Mouse (Mus musculus) stomach, embryonic 15.5 days (tissue): ENCODE results near the gene Olfr775. TPM values are rescaled to one million over a fixed set of nuclear protein-coding genes. Genes with fewer than 3 reads are reported as not detected.

Experiments used
- ATAC-seq: fragments of 200-750 bp; cut with Nextera tagmentation; 2 replicates; pipeline ENCODE4 v1.8.0; 2017; ENCODE audit warnings: low read depth, moderate number of reproducible peaks, moderate TSS enrichment; ENCODE audit not compliant: insufficient read depth, low FRiP score
- H3K27ac ChIP-seq: fragments of 300-500 bp; sonication (generic); 2 replicates; pipeline ENCODE4 v1.5.1; 2015; ENCODE audit warnings: mild to moderate bottlenecking, inconsistent platforms
- H3K27me3 ChIP-seq: fragments of 300-500 bp; sonication (generic); replicated peaks from 2 replicates; pipeline ENCODE4 v1.6.1; 2015; ENCODE audit warnings: inconsistent platforms
- H3K36me3 ChIP-seq: fragments of 300-500 bp; sonication (generic); 2 replicates; pipeline ENCODE4 v1.6.1; 2015; ENCODE audit warnings: inconsistent platforms
- H3K4me1 ChIP-seq: fragments of 300-500 bp; sonication (generic); 2 replicates; pipeline ENCODE4 v1.6.1; 2015; ENCODE audit warnings: inconsistent platforms
- H3K4me2 ChIP-seq: fragments of 300-500 bp; sonication (generic); 2 replicates; pipeline ENCODE4 v1.6.1; 2015; ENCODE audit warnings: mild to moderate bottlenecking, inconsistent platforms
- H3K4me3 ChIP-seq: fragments of 300-500 bp; sonication (generic); replicated peaks from 2 replicates; pipeline ENCODE4 v1.5.1; 2015; ENCODE audit warnings: inconsistent platforms
- H3K9ac ChIP-seq: fragments of 300-500 bp; sonication (generic); 2 replicates; pipeline ENCODE4 v1.6.1; 2015; ENCODE audit warnings: inconsistent platforms
- H3K9me3 ChIP-seq: fragments of 300-500 bp; sonication (generic); 2 replicates; pipeline ENCODE4 v1.6.1; 2016; ENCODE audit warnings: inconsistent platforms
- WGBS: fragments of 180-500 bp; shearing (Covaris S2); methylation state at CpG from one replicate; pipeline ENCODE4 v1.1.7; 2015; 5-methylcytosine and 5-hydroxymethylcytosine counted together
- polyA plus RNA-seq: library from polyadenylated mRNA; unstranded; fragments of >200 nt; fragmentation: Nextera tagmentation; extraction: Ambion mirVana; gene quantifications from 2 replicates; pipeline ENCODE4 v1.2.1, GENCODE M21; 2015

Gene Olfr775
- polyA plus RNA-seq: not detected in 2 replicates

- Histone ChIP-seq H3K27ac (no peak within 1 kb of the TSS), H3K4me3 (no peak within 1 kb of the TSS), H3K9me3 (no peaks in the 10 kb centered on the region), H3K4me2 (no peak within 1 kb of the TSS), H3K36me3 (no peaks in the 10 kb centered on the region), H3K4me1 (no peaks in the 10 kb centered on the region), H3K9ac (no peak within 1 kb of the TSS), H3K27me3 (no peaks in the 10 kb centered on the region)
- ATAC-seq: no peak
- 71% methylated on average over 3 of the region's 3 CpGs for WGBS
These were observed at the start of gene Olfr775 for GRCm38 (mm10) chr10:129248112-129248511. Olfr775 (plus strand) TSS chr10:129248412.

- 69% methylated on average over 1 of the region's 1 CpGs for WGBS
These were observed 17.5 kb upstream of the Olfr775 start for GRCm38 (mm10) chr10:129230737-129231136.

GRCm38 (mm10) chr10:129235904-129236303 lies 12.3 kb upstream of the Olfr775 start, which contains the start of gene Olfr774:
Olfr774 (plus strand) TSS chr10:129236204.
- Histone ChIP-seq H3K4me1 (no peaks in the 10 kb centered on the region), H3K36me3 (no peaks in the 10 kb centered on the region), H3K27ac (no peak within 1 kb of the TSS), H3K9ac (no peak within 1 kb of the TSS), H3K4me3 (no peak within 1 kb of the TSS), H3K4me2 (no peak within 1 kb of the TSS), H3K27me3 (no peaks in the 10 kb centered on the region), H3K9me3 (no peaks in the 10 kb centered on the region)
- no peak for ATAC-seq
- WGBS: 65% methylated on average over 2 of the region's 2 CpGs

More at GRCm38 (mm10) chr10:129230737-129231136, 17.5 kb upstream of the Olfr775 start:
- no peak overlapping the region for H3K4me3 ChIP-seq
- no peaks in the 10 kb centered on the region for H3K4me1 ChIP-seq
- no peak for ATAC-seq
- no peak overlapping the region for H3K4me2 ChIP-seq
- no peaks in the 10 kb centered on the region for H3K27me3 ChIP-seq
- H3K27ac ChIP-seq: no peak overlapping the region
- H3K9ac ChIP-seq: no peak overlapping the region
- no peaks in the 10 kb centered on the region for H3K9me3 ChIP-seq
- no peaks in the 10 kb centered on the region for H3K36me3 ChIP-seq

- no peak within 1 kb of the TSS for H3K4me3 ChIP-seq
- no peak for ATAC-seq
- no peaks in the 10 kb centered on the region for H3K4me1 ChIP-seq
These were observed 10.6 kb downstream of the Olfr775 start, which contains the start of gene Olfr776 for GRCm38 (mm10) chr10:129258827-129259226. Olfr776 (plus strand) TSS chr10:129259127.

GRCm38 (mm10) chr10:129271081-129271535 lies 22.9 kb downstream of the Olfr775 start, which contains the start of gene Olfr777:
Olfr777 (minus strand) TSS chr10:129271485.
- H3K9ac ChIP-seq: no peak within 1 kb of the TSS
- H3K27ac ChIP-seq: no peak within 1 kb of the TSS
- no peaks in the 10 kb centered on the region for H3K9me3 ChIP-seq
- no peak within 1 kb of the TSS for H3K4me3 ChIP-seq
- H3K4me2 ChIP-seq: no peak within 1 kb of the TSS
- no peaks in the 10 kb centered on the region for H3K36me3 ChIP-seq
- H3K4me1 ChIP-seq: no peaks in the 10 kb centered on the region
- WGBS: 83% methylated on average over 2 of the region's 2 CpGs
- no peaks in the 10 kb centered on the region for H3K27me3 ChIP-seq
- no peak for ATAC-seq

More at GRCm38 (mm10) chr10:129258827-129259226, 10.6 kb downstream of the Olfr775 start, which contains the start of gene Olfr776:
- Histone ChIP-seq H3K27ac (no peak within 1 kb of the TSS), H3K4me2 (no peak within 1 kb of the TSS), H3K9me3 (no peaks in the 10 kb centered on the region), H3K9ac (no peak within 1 kb of the TSS), H3K36me3 (no peaks in the 10 kb centered on the region), H3K27me3 (no peaks in the 10 kb centered on the region)

Other genes with a start within 250 kb of the Olfr775 start
- not detected in 2 replicates for gene Olfr763, start 237.6 kb upstream of the Olfr775 start, polyA plus RNA-seq
- not detected in 2 replicates for gene Olfr764-ps1, start 208.5 kb upstream of the Olfr775 start, polyA plus RNA-seq
- gene Olfr765, start 198.4 kb upstream of the Olfr775 start, polyA plus RNA-seq: not detected in 2 replicates
- not detected in 2 replicates for gene Olfr766-ps1, start 179.4 kb upstream of the Olfr775 start, polyA plus RNA-seq
- not detected in 2 replicates for gene Olfr767, start 165.5 kb upstream of the Olfr775 start, polyA plus RNA-seq
- gene Olfr768, start 149.0 kb upstream of the Olfr775 start, polyA plus RNA-seq: not detected in 2 replicates
- gene Olfr769, start 130.6 kb upstream of the Olfr775 start, polyA plus RNA-seq: not detected in 2 replicates
- gene Olfr770, start 109.4 kb upstream of the Olfr775 start, polyA plus RNA-seq: not detected in 2 replicates
- gene Olfr771, start 83.7 kb upstream of the Olfr775 start, polyA plus RNA-seq: not detected in 2 replicates
- gene Olfr772, start 70.5 kb upstream of the Olfr775 start, polyA plus RNA-seq: not detected in 2 replicates
- not detected in 2 replicates for gene Olfr773, start 61.0 kb upstream of the Olfr775 start, polyA plus RNA-seq
- gene Olfr774, start 12.2 kb upstream of the Olfr775 start, polyA plus RNA-seq: not detected in 2 replicates
- gene Olfr776, start 10.7 kb downstream of the Olfr775 start, polyA plus RNA-seq: not detected in 2 replicates
- gene Olfr777, start 23.1 kb downstream of the Olfr775 start, polyA plus RNA-seq: not detected in 2 replicates
- not detected in 2 replicates for gene Olfr780, start 69.7 kb downstream of the Olfr775 start, polyA plus RNA-seq
- gene Olfr781, start 80.4 kb downstream of the Olfr775 start, polyA plus RNA-seq: not detected in 2 replicates
- not detected in 2 replicates for gene Olfr782, start 100.4 kb downstream of the Olfr775 start, polyA plus RNA-seq
- gene Olfr784, start 135.7 kb downstream of the Olfr775 start, polyA plus RNA-seq: 0.09 TPM in 1 of 2 replicates, not detected in the other
- gene Olfr785, start 157.0 kb downstream of the Olfr775 start, polyA plus RNA-seq: not detected in 2 replicates
- gene Olfr786, start 178.9 kb downstream of the Olfr775 start, polyA plus RNA-seq: not detected in 2 replicates
- gene Olfr787, start 213.4 kb downstream of the Olfr775 start, polyA plus RNA-seq: not detected in 2 replicates
- not detected in 2 replicates for gene Olfr788, start 222.6 kb downstream of the Olfr775 start, polyA plus RNA-seq
- not detected in 2 replicates for gene Olfr789, start 236.3 kb downstream of the Olfr775 start, polyA plus RNA-seq